Mouse (Mus musculus): ENCODE measurements around the gene Il17f.

GRCm38 (mm10) chr1:20819771-20820605 is 29.6 kb upstream of the Il17f start, which contains the start of gene Mcm3:
- TF ChIP-seq CTCF (IDR thresholded peaks at IDR 0.05; ENCODE audit: low read depth, low read length) (no peak), EP300 (IDR thresholded peaks at IDR 0.05; ENCODE audit: insufficient read depth, low read depth, low read length) (no peak), POLR2A (IDR thresholded peaks at IDR 0.05; ENCODE audit: insufficient read depth, low read length) (peak; percentile 60)
